Mouse (Mus musculus): ENCODE results near the gene Gm5891. TPM values are rescaled to one million over a fixed set of nuclear protein-coding genes. Genes with fewer than 3 reads are reported as not detected.

Gm5891 gene
- polyA plus RNA-seq (2015; fragmentation: Nextera tagmentation; extraction: Ambion mirVana) = not detected in 2 replicates

GRCm38 (mm10) chr7:21921191-21921590 lies at the start of gene Gm5891:
Gene Gm5891 (minus strand): TSS chr7:21921291.

Other genes starting within 250 kb of the Gm5891 start
- gene Gm4175, start 159.8 kb downstream of the Gm5891 start, polyA plus RNA-seq (2015; fragmentation: Nextera tagmentation; extraction: Ambion mirVana) = not detected in 2 replicates
- not detected in 2 replicates for gene Gm4177, start 124.6 kb downstream of the Gm5891 start, polyA plus RNA-seq (2015; fragmentation: Nextera tagmentation; extraction: Ambion mirVana)
- not detected in 2 replicates for gene Vmn1r135, start 88.9 kb downstream of the Gm5891 start, polyA plus RNA-seq (2015; fragmentation: Nextera tagmentation; extraction: Ambion mirVana)
- not detected in 2 replicates for gene Gm5725, start 77.0 kb downstream of the Gm5891 start, polyA plus RNA-seq (2015; fragmentation: Nextera tagmentation; extraction: Ambion mirVana)
- not detected in 2 replicates for gene Vmn1r137, start 73.3 kb upstream of the Gm5891 start, polyA plus RNA-seq (2015; fragmentation: Nextera tagmentation; extraction: Ambion mirVana)
- gene Vmn1r138, start 107.6 kb upstream of the Gm5891 start, polyA plus RNA-seq (2015; fragmentation: Nextera tagmentation; extraction: Ambion mirVana) = not detected in 2 replicates
- gene Gm6176, start 135.0 kb upstream of the Gm5891 start, polyA plus RNA-seq (2015; fragmentation: Nextera tagmentation; extraction: Ambion mirVana) = not detected in 2 replicates
- gene Vmn1r139, start 147.8 kb upstream of the Gm5891 start, polyA plus RNA-seq (2015; fragmentation: Nextera tagmentation; extraction: Ambion mirVana) = not detected in 2 replicates
- not detected in 2 replicates for gene Gm16451, start 197.0 kb upstream of the Gm5891 start, polyA plus RNA-seq (2015; fragmentation: Nextera tagmentation; extraction: Ambion mirVana)
- gene Gm10666, start 213.4 kb upstream of the Gm5891 start, polyA plus RNA-seq (2015; fragmentation: Nextera tagmentation; extraction: Ambion mirVana) = not detected in 2 replicates
- gene Vmn1r142, start 242.7 kb upstream of the Gm5891 start, polyA plus RNA-seq (2015; fragmentation: Nextera tagmentation; extraction: Ambion mirVana) = not detected in 2 replicates

Measured in adrenal gland, postnatal 0 days (tissue).